Mouse (Mus musculus) kidney, adult 11 months (tissue): ENCODE measurements at regions not wholly inside any gene's neighbourhood (a gene's known extent, or its start where the extent isn't known, plus 50 kb on each side); places are given as distances from the start of the nearest gene placed in this dataset.
A peak's percentile ranks its signal among the peaks of the same experiment; 100 is the strongest.

Experiments used
- DNase-seq: peaks from one replicate; pipeline ENCODE4 v3.0.0; 2022

GRCm38 (mm10) chr1:88813200-88813599, 111.2 kb upstream of the Arl4c start:
- DNase-seq: no peak

GRCm38 (mm10) chr1:88816376-88816945, 114.4 kb upstream of the Arl4c start:
- DNase-seq: no peak

- DNase-seq: no peak
Measured at GRCm38 (mm10) chr1:88825215-88825614, 123.2 kb upstream of the Arl4c start.

GRCm38 (mm10) chr1:88838661-88839274, 136.7 kb upstream of the Arl4c start:
- DNase-seq: no peak

GRCm38 (mm10) chr1:88839407-88839976, 137.5 kb upstream of the Arl4c start:
- DNase-seq: no peak

- no peak for DNase-seq
Measured at GRCm38 (mm10) chr1:88839977-88840628, 138.1 kb upstream of the Arl4c start.

- no peak for DNase-seq
Measured at GRCm38 (mm10) chr1:88840991-88841592, 139.1 kb upstream of the Arl4c start.

GRCm38 (mm10) chr1:88847333-88848091, 145.5 kb upstream of the Arl4c start:
- no peak for DNase-seq

- DNase-seq: no peak
Measured at GRCm38 (mm10) chr1:88848246-88848645, 146.2 kb upstream of the Arl4c start.

- DNase-seq: no peak
Measured at GRCm38 (mm10) chr1:88849421-88849820, 147.4 kb upstream of the Arl4c start.

- DNase-seq: no peak
Measured at GRCm38 (mm10) chr1:88851931-88852330, 149.9 kb upstream of the Arl4c start.

GRCm38 (mm10) chr1:88860871-88861589, 159.0 kb upstream of the Arl4c start:
- DNase-seq: peak; percentile 7

- DNase-seq: no peak
Measured at GRCm38 (mm10) chr1:88861590-88861935, 159.5 kb upstream of the Arl4c start.

- no peak for DNase-seq
Measured at GRCm38 (mm10) chr1:88865436-88865835, 163.4 kb upstream of the Arl4c start.

- no peak for DNase-seq
Measured at GRCm38 (mm10) chr1:88866571-88866970, 164.6 kb upstream of the Arl4c start.

- no peak for DNase-seq
Measured at GRCm38 (mm10) chr1:88867138-88867537, 165.1 kb upstream of the Arl4c start.

GRCm38 (mm10) chr1:88869885-88870284, 167.9 kb upstream of the Arl4c start:
- peak; percentile 68 for DNase-seq

GRCm38 (mm10) chr1:88875356-88875755, 173.3 kb upstream of the Arl4c start:
- DNase-seq: peak; percentile 31

- DNase-seq: no peak
Measured at GRCm38 (mm10) chr1:88877441-88877840, 175.4 kb upstream of the Arl4c start.

GRCm38 (mm10) chr1:88878831-88879230, 176.8 kb upstream of the Arl4c start:
- no peak for DNase-seq

- DNase-seq: no peak
Measured at GRCm38 (mm10) chr1:88879367-88879766, 177.3 kb upstream of the Arl4c start.

GRCm38 (mm10) chr1:88891041-88891440, 179.2 kb upstream of the Sh3bp4 start:
- no peak for DNase-seq
